Mouse (Mus musculus): ENCODE measurements at regions not wholly inside any gene's neighbourhood (a gene's known extent, or its start where the extent isn't known, plus 50 kb on each side); places are given as distances from the start of the nearest gene placed in this dataset.

DNA sequence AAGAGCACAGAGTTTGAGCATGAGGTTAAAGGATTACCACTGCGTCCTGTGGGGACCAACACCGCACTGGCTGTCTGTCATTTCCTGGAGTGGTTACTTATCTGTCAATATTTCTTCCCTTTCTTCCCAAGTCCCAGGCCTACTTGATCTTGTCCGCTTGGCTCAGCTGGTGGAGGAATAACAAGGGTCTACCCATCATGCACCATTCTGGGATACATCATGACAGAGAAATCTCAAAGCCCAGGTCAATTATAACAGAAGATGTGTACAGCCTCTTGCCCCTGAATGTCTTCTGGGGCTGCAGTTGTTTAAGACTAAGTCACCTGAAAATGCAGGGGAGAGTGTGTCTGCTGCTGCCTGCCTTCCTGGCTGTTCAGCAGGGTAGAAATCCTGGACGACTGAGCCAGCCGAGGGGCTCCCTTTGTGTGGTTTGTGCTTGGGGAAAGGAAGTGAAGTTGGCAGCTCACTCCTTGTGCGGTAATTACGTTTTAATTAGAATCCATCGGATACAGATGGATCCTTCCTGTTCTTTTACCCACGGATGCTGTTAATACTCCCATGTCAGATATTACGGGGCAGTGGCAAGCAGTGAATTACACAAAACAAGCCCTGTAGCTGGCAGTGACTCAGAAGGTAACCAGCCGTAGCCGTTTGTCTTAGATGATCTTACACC lies 286.8 kb downstream of the Zfp326 start:
- TF ChIP-seq CTCF (IDR thresholded peaks at IDR 0.05; ENCODE audit: insufficient read depth, low read depth, low read length) (no peak), POLR2A (IDR thresholded peaks at IDR 0.05; ENCODE audit: insufficient read depth, low read depth, low read length) (no peak)
